Mouse (Mus musculus): ENCODE data around the gene Unkl.
A peak's percentile ranks its signal among the peaks of the same experiment; 100 is the strongest.
"Not testable (repeated sequence)": the region's sequence is repeated elsewhere in the genome, so short reads cannot be mapped to it uniquely, and the experiment has no call there.

Unkl gene

GRCm38 (mm10) chr17:25219492-25220295 is 31.5 kb downstream of the Unkl start:
- no peak for DNase-seq (ENCODE audit: low read depth, low spot score)

GRCm38 (mm10) chr17:25220746-25221145 is 32.5 kb downstream of the Unkl start:
- DNase-seq (ENCODE audit: low read depth, low spot score) = no peak

- no peak for DNase-seq (ENCODE audit: low read depth, low spot score)
Measured at GRCm38 (mm10) chr17:25221821-25222503, 33.8 kb downstream of the Unkl start.

DNA sequence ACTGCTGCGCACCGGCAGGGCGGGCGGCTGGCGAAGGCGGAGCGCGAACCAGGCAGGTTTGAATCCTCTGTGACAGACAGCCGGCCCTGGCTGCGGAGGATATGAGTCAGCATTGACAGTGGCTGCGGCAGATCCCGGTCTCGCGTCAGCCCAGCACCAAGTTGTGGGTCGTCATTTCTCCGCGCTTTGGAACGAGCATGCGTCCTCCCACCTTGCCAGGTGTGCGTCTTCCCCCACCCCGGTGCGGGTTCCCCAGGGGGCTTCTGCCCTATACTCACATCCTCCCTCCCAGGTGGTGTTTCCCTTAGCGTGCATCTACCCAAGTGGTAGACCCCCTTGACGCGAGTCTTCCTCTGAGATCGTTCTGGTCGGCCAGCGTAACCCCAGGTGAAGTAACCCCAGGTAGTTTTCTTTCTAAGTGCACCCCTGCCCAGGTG is 34.3 kb downstream of the Unkl start:
- not testable (repeated sequence) for DNase-seq (ENCODE audit: low read depth, low spot score)

- DNase-seq (ENCODE audit: low read depth, low spot score) = no peak
Measured at GRCm38 (mm10) chr17:25222951-25223601, 34.9 kb downstream of the Unkl start.

- DNase-seq (ENCODE audit: low read depth, low spot score) = no peak
Measured at GRCm38 (mm10) chr17:25224586-25225222, 36.5 kb downstream of the Unkl start.

DNA sequence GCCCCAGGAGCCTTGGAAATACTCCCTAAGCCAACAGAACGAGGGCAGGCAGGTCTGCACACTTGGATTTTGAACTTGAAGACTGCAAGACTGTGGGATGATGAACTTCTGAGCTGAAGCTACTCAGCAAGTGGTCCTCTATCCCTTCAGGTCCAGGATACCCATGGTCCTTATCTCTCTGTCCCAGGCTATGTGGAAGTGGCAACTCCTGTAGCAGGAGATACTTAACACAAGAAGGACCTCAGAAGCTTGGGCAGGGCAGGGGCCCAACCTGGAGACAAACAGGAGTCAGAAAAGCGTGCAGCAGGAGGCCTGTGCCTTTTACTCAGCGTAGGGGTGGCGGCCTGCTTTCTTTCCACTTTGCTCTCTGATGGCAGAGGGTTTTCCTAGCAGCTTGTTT is 37.5 kb downstream of the Unkl start:
- DNase-seq (ENCODE audit: low read depth, low spot score) = no peak

- DNase-seq (ENCODE audit: low read depth, low spot score) = no peak
Measured at GRCm38 (mm10) chr17:25227991-25228390, 39.8 kb downstream of the Unkl start.

GRCm38 (mm10) chr17:25230014-25230655 is 41.9 kb downstream of the Unkl start:
- not testable (repeated sequence) for DNase-seq (ENCODE audit: low read depth, low spot score)

DNA sequence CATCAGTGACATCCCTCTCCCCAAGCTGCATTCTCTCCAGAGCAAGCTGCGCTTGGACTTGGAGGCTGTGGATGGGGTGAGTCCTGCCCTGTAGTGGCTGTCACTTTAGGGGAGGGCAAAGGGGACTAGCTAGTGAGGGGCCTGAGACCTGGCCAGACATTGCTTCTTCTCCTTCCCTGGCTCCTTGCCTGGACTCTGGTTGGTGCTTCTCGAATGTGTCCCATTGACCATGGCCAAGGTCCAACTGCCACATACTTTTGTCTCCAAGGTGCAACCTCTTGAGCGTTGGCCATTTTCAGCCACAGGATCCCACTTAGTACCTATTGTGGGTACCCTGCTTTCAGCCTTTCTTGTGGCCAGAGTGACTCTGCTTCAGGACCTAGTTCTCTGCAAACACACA is 42.5 kb downstream of the Unkl start:
- no peak for DNase-seq (ENCODE audit: low read depth, low spot score)

DNA sequence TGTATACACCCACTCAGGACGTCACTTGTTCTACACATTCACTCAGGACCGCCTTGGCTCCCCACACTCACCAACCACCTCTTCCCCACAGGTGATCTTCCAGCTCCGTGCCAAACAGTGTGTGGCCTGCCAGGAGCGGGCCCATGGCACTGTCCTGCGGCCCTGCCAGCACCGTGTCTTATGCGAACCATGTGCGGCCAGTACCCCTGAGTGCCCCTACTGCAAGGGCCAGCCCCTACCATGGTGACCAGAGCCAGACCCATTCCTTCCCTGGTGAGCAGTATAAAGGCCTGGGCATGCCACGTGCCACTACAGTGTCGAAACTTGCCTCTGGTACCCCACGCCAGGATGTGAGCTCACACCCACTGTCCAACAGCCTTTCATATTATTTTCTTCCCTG is 43.4 kb downstream of the Unkl start:
- DNase-seq (ENCODE audit: low read depth, low spot score) = not testable (repeated sequence)

- DNase-seq (ENCODE audit: low read depth, low spot score) = no peak
Measured at GRCm38 (mm10) chr17:25235635-25236034, 47.4 kb downstream of the Unkl start.

DNA sequence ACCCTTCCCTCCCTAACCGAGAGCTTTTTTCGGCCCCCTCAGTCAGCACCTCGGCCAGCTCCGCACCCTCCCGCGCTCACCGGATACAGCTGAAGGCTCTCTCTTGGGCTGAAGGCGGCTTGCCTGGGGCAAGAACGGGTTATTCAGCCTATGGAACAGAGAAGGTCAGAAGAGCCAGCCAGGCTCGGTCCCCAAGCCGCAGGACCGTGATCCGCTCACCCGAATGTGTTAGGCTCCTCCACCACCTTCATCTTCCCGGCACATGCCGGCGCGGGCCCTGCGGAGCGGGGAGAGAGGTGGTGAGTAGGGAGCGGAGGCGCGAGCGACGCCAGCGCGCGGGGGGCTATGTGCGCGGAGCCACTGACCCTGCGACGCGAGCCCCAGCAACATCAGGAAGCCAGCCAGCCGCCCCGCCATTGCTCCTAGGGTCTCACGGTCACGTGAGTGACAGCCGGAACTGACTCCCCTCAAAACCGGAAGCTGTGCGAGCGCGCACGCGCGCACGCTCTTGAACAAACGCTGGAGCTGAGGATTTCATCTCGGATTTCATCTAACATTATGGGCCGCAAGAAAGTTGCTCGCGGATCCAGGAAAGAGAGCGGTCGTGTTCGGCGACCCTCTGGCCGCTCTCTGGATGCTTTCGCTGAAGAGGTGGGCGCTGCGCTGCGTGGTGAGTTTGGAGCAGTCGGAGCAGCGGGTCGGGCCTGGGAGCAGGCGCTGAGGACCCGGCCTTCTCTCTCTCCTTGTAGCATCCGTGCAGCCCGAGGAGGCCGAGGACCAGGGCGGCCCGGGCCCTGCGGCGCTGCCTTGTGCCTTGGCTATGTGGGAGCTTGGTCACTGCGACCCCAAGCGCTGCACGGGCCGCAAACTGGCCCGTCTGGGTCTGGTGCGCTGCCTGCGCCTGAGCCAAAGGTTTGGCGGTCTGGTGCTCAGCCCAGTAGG is 51.8 kb downstream of the Unkl start, which contains the start of the genes Gnptg and Tsr3:
Gene Gnptg, minus strand, starts transcription at position 430 of the 942 bp plus-strand sequence.
Gene Tsr3, plus strand, starts transcription at position 476 of the 942 bp plus-strand sequence.
- DNase-seq (ENCODE audit: low read depth, low spot score) = peak; percentile 85

DNA sequence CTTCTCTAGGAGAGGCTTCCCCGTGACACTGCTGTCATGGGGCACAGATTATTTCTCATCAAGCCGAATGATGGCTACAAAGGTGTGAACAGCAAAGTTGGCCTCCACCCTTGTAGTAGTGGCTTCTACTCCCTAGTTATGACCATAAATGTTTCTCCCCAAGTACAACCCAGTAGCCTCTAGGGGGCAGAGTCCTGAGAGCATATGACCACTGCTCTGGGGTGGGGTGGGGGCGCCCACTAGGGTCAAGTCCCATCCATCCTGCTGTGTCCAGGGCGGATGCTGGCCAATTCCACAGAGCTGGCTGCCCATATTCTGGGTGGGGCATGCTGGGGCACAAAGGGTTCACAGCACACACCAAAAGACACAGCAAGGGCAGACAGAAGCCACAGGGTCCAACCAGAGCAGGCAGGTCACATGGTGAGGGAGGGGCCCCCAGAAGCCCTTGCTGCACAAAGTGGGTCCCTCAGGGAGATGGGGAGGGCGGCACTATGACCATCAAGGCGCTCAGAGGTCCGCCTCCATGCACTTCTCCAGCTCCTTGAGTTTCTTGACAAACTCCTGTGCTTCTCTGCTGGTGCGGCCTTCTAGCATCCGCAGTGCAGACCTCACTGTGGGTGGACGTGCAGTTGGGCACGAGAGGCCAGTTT is 55.1 kb downstream of the Unkl start:
- no peak for DNase-seq (ENCODE audit: low read depth, low spot score)

DNA sequence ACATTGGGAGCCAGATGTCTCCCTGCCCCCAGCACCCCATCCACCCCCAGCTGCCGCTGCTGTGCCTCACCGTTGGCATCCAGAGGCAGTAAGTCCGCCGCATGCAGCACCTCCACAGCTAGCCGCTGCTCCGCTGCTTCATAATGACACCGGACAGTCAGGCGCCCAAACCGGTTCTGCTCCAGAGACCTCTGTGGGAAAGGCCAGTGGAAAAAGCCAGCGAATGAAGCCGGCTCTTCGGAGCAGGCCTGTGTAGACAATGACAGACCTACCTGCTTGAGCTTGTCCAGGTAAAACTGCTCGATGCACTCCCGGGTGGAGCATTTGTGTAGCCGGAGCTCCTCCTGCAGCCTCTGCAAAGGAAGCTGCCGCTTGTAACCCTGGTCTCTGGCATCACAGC is 56.0 kb downstream of the Unkl start:
- DNase-seq (ENCODE audit: low read depth, low spot score) = no peak

- no peak for DNase-seq (ENCODE audit: low read depth, low spot score)
Measured at GRCm38 (mm10) chr17:25248033-25248750, 60.0 kb downstream of the Unkl start.

- DNase-seq (ENCODE audit: low read depth, low spot score) = no peak
Measured at GRCm38 (mm10) chr17:25250181-25250835, 62.1 kb downstream of the Unkl start.

DNA sequence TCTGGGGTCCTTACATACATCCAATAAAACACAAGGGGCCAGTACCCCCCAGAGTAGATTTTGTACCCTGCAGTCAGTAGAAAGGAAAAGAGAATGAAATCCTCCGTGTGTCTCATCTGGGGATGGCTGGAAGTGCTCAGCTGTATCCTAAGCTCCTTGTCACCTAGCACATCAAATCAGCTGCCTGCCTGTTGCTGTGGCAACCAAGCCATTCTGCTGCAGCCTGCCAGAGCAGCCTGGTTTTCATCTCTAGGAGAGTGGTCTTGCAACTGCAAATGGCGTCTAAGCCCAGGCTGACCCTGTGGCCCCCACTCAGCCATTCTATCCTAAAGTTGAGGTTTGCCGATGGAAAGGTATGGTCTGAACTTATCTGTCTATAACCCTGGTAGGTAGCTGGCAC is 64.4 kb downstream of the Unkl start:
- no peak for DNase-seq (ENCODE audit: low read depth, low spot score)

Data from skeletal muscle tissue, adult 2 months (tissue).